Mouse (Mus musculus): ENCODE measurements around the gene Gm11596. TPM values are rescaled to one million over a fixed set of nuclear protein-coding genes. Genes with fewer than 3 reads are reported as not detected.

Gene Gm11596
- polyA plus RNA-seq, 1 experiment from 2014 or later, result not detected

- Histone ChIP-seq H3K4me2 (no peak overlapping the region), H3K27me3 (replicated peaks) (no peaks in the 10 kb centered on the region), H3K4me3 (no peak overlapping the region), H3K36me3 (no peaks in the 10 kb centered on the region), H3K27ac (replicated peaks) (no peak overlapping the region), H3K9ac (no peak overlapping the region), H3K4me1 (no peaks in the 10 kb centered on the region), H3K9me3 (no peaks in the 10 kb centered on the region)
- WGBS, result 80% methylated on average over 1 of the region's 1 CpGs
- no peak for ATAC-seq (ENCODE audit: extremely low read depth, insufficient number of reproducible peaks, low FRiP score, low TSS enrichment)
Measured at GRCm38 (mm10) chr11:99758877-99759276, 34.4 kb downstream of the Gm11596 start.

GRCm38 (mm10) chr11:99743985-99744384 is 49.3 kb downstream of the Gm11596 start:
- Histone ChIP-seq H3K4me3 (no peak overlapping the region), H3K27me3 (replicated peaks) (no peaks in the 10 kb centered on the region), H3K4me2 (no peak overlapping the region), H3K27ac (replicated peaks) (no peak overlapping the region), H3K9ac (no peak overlapping the region), H3K36me3 (no peaks in the 10 kb centered on the region), H3K9me3 (no peaks in the 10 kb centered on the region), H3K4me1 (no peaks in the 10 kb centered on the region)
- no peak for ATAC-seq (ENCODE audit: extremely low read depth, insufficient number of reproducible peaks, low FRiP score, low TSS enrichment)
- WGBS, result 62% methylated on average over 3 of the region's 3 CpGs

Other genes starting within 250 kb of the Gm11596 start
- gene Krtap3-3, start 242.6 kb downstream of the Gm11596 start, polyA plus RNA-seq (2015; fragmentation: Nextera tagmentation; extraction: Ambion mirVana), result not detected in 2 replicates
- not detected in 2 replicates for gene Krtap3-2, start 236.6 kb downstream of the Gm11596 start, polyA plus RNA-seq (2015; fragmentation: Nextera tagmentation; extraction: Ambion mirVana)
- gene Gm11939, start 234.0 kb downstream of the Gm11596 start, polyA plus RNA-seq (2015; fragmentation: Nextera tagmentation; extraction: Ambion mirVana), result not detected in 2 replicates
- not detected in 2 replicates for gene Krtap3-1, start 226.8 kb downstream of the Gm11596 start, polyA plus RNA-seq (2015; fragmentation: Nextera tagmentation; extraction: Ambion mirVana)
- gene Krtap1-5, start 212.5 kb downstream of the Gm11596 start, polyA plus RNA-seq (2015; fragmentation: Nextera tagmentation; extraction: Ambion mirVana), result not detected in 2 replicates
- not detected in 2 replicates for gene Krtap1-4, start 209.8 kb downstream of the Gm11596 start, polyA plus RNA-seq (2015; fragmentation: Nextera tagmentation; extraction: Ambion mirVana)
- not detected in 2 replicates for gene Krtap1-3, start 202.1 kb downstream of the Gm11596 start, polyA plus RNA-seq (2015; fragmentation: Nextera tagmentation; extraction: Ambion mirVana)
- gene Krtap9-3, start 195.4 kb downstream of the Gm11596 start, polyA plus RNA-seq (2015; fragmentation: Nextera tagmentation; extraction: Ambion mirVana), result not detected in 2 replicates
- not detected in 2 replicates for gene Gm11938, start 190.2 kb downstream of the Gm11596 start, polyA plus RNA-seq (2015; fragmentation: Nextera tagmentation; extraction: Ambion mirVana)
- not detected in 2 replicates for gene Gm11937, start 183.3 kb downstream of the Gm11596 start, polyA plus RNA-seq (2015; fragmentation: Nextera tagmentation; extraction: Ambion mirVana)
- gene Krtap2-4, start 178.6 kb downstream of the Gm11596 start, polyA plus RNA-seq (2015; fragmentation: Nextera tagmentation; extraction: Ambion mirVana), result not detected in 2 replicates
- not detected in 2 replicates for gene Gm11562, start 173.0 kb downstream of the Gm11596 start, polyA plus RNA-seq (2015; fragmentation: Nextera tagmentation; extraction: Ambion mirVana)
- gene Krtap4-1, start 165.2 kb downstream of the Gm11596 start, polyA plus RNA-seq (2015; fragmentation: Nextera tagmentation; extraction: Ambion mirVana), result not detected in 2 replicates
- not detected in 2 replicates for gene Krtap4-2, start 158.4 kb downstream of the Gm11596 start, polyA plus RNA-seq (2015; fragmentation: Nextera tagmentation; extraction: Ambion mirVana)
- not detected in 2 replicates for gene Krtap4-7, start 149.4 kb downstream of the Gm11596 start, polyA plus RNA-seq (2015; fragmentation: Nextera tagmentation; extraction: Ambion mirVana)
- not detected in 2 replicates for gene Gm11555, start 143.2 kb downstream of the Gm11596 start, polyA plus RNA-seq (2015; fragmentation: Nextera tagmentation; extraction: Ambion mirVana)
- gene Gm11563, start 134.5 kb downstream of the Gm11596 start, polyA plus RNA-seq (2015; fragmentation: Nextera tagmentation; extraction: Ambion mirVana), result not detected in 2 replicates
- gene Krtap4-6, start 127.5 kb downstream of the Gm11596 start, polyA plus RNA-seq (2015; fragmentation: Nextera tagmentation; extraction: Ambion mirVana), result not detected in 2 replicates
- not detected in 2 replicates for gene Gm14190, start 102.7 kb downstream of the Gm11596 start, polyA plus RNA-seq (2015; fragmentation: Nextera tagmentation; extraction: Ambion mirVana)
- not detected in 2 replicates for gene Gm14180, start 59.2 kb downstream of the Gm11596 start, polyA plus RNA-seq (2015; fragmentation: Nextera tagmentation; extraction: Ambion mirVana)
- gene Gm11595, start 20.6 kb downstream of the Gm11596 start, polyA plus RNA-seq (2015; fragmentation: Nextera tagmentation; extraction: Ambion mirVana), result not detected in 2 replicates
- not detected in 2 replicates for gene Krtap4-8, start 12.8 kb downstream of the Gm11596 start, polyA plus RNA-seq (2015; fragmentation: Nextera tagmentation; extraction: Ambion mirVana)
- not detected in 2 replicates for gene Krtap4-9, start 8.3 kb downstream of the Gm11596 start, polyA plus RNA-seq (2015; fragmentation: Nextera tagmentation; extraction: Ambion mirVana)
- gene Gm11569, start 5.5 kb upstream of the Gm11596 start, polyA plus RNA-seq (2015; fragmentation: Nextera tagmentation; extraction: Ambion mirVana), result not detected in 2 replicates
- not detected in 2 replicates for gene Gm11554, start 11.0 kb upstream of the Gm11596 start, polyA plus RNA-seq (2015; fragmentation: Nextera tagmentation; extraction: Ambion mirVana)
- gene Krtap4-13, start 16.4 kb upstream of the Gm11596 start, polyA plus RNA-seq (2015; fragmentation: Nextera tagmentation; extraction: Ambion mirVana), result not detected in 2 replicates
- gene Gm11564, start 22.2 kb upstream of the Gm11596 start, polyA plus RNA-seq (2015; fragmentation: Nextera tagmentation; extraction: Ambion mirVana), result not detected in 2 replicates
- not detected in 2 replicates for gene 2300003K06Rik, start 44.6 kb upstream of the Gm11596 start, polyA plus RNA-seq (2015; fragmentation: Nextera tagmentation; extraction: Ambion mirVana)
- gene Krtap4-16, start 58.1 kb upstream of the Gm11596 start, polyA plus RNA-seq (2015; fragmentation: Nextera tagmentation; extraction: Ambion mirVana), result not detected in 2 replicates
- gene Gm11568, start 64.5 kb upstream of the Gm11596 start, polyA plus RNA-seq (2015; fragmentation: Nextera tagmentation; extraction: Ambion mirVana), result not detected in 2 replicates
- not detected in 2 replicates for gene Gm11559, start 71.0 kb upstream of the Gm11596 start, polyA plus RNA-seq (2015; fragmentation: Nextera tagmentation; extraction: Ambion mirVana)
- not detected in 2 replicates for gene Krtap9-1, start 79.9 kb upstream of the Gm11596 start, polyA plus RNA-seq (2015; fragmentation: Nextera tagmentation; extraction: Ambion mirVana)
- gene Gm11567, start 85.7 kb upstream of the Gm11596 start, polyA plus RNA-seq (2015; fragmentation: Nextera tagmentation; extraction: Ambion mirVana), result not detected in 2 replicates
- gene Krtap31-1, start 114.5 kb upstream of the Gm11596 start, polyA plus RNA-seq (2015; fragmentation: Nextera tagmentation; extraction: Ambion mirVana), result not detected in 2 replicates
- gene Gm11565, start 121.3 kb upstream of the Gm11596 start, polyA plus RNA-seq (2015; fragmentation: Nextera tagmentation; extraction: Ambion mirVana), result not detected in 2 replicates
- gene Krtap31-2, start 142.8 kb upstream of the Gm11596 start, polyA plus RNA-seq (2015; fragmentation: Nextera tagmentation; extraction: Ambion mirVana), result not detected in 2 replicates
- gene Krtap9-5, start 155.0 kb upstream of the Gm11596 start, polyA plus RNA-seq (2015; fragmentation: Nextera tagmentation; extraction: Ambion mirVana), result not detected in 2 replicates
- not detected in 2 replicates for gene Krtap29-1, start 185.6 kb upstream of the Gm11596 start, polyA plus RNA-seq (2015; fragmentation: Nextera tagmentation; extraction: Ambion mirVana)
- gene Krtap16-1, start 193.1 kb upstream of the Gm11596 start, polyA plus RNA-seq (2015; fragmentation: Nextera tagmentation; extraction: Ambion mirVana), result not detected in 2 replicates
- gene Krtap17-1, start 200.5 kb upstream of the Gm11596 start, polyA plus RNA-seq (2015; fragmentation: Nextera tagmentation; extraction: Ambion mirVana), result not detected in 2 replicates
- not detected in 2 replicates for gene Krt33a, start 222.7 kb upstream of the Gm11596 start, polyA plus RNA-seq (2015; fragmentation: Nextera tagmentation; extraction: Ambion mirVana)
- not detected in 2 replicates for gene Krt33b, start 236.4 kb upstream of the Gm11596 start, polyA plus RNA-seq (2015; fragmentation: Nextera tagmentation; extraction: Ambion mirVana)
- not detected in 2 replicates for gene Krt34, start 248.1 kb upstream of the Gm11596 start, polyA plus RNA-seq (2015; fragmentation: Nextera tagmentation; extraction: Ambion mirVana)

All from heart, embryonic 13.5 days (tissue).